Mouse (Mus musculus) bone marrow macrophage, adult 2 months (primary cell): ENCODE results near the gene Exoc6b.

Experiments
- CTCF ChIP-seq: IDR thresholded peaks from 2 replicates; pipeline ENCODE4 v1.5.1; 2012; ENCODE audit warnings: low read depth, mild to moderate bottlenecking, low read length, moderate library complexity
- POLR2A ChIP-seq: IDR thresholded peaks from 2 replicates; pipeline ENCODE4 v1.6.1; 2012; ENCODE audit warnings: mild to moderate bottlenecking, low read depth, low read length, borderline replicate concordance

DNA sequence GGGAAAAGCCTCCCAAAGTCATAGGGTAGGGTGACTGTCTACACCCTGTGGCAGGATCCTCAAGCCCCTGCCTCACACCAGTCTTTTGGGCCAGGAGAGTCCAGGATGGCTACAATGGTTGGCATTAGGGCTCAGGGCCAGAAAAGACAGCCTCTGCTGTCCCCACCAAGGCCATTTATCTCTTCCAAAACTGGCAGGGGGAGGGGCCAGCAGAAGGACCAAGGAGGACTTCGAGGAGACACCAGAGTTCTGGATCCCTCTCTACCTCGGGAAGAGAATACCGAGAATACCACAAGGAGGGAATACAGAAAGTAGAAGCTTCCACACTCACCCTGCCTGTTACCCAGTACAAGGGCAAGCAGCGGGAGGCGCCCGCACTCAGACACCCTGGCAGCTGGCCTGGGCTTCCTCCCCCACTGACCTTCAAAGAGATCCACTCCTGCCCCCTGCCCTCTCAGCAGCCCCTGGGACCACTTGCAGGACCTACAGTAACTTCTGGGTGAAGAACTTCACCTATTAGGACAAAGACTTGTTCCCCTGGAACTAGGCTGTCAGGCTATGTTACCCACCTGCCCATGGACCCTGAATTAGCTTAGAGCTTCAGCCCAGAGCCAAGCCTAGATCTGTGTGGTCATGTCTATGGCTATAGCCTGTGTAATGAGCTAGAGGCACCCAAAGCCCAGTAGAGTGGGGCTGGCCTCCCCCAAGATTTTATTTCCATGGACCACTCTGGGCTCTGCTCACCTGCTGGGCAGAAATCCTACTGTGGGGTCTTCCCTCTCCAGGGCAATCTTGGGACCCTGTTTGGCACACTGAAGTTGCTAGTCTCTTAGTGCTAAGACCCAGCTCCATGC lies 488.1 kb downstream of the Exoc6b start:
- no peak for TF ChIP-seq CTCF
- TF ChIP-seq POLR2A, result no peak
